Mouse (Mus musculus) heart, embryonic 15.5 days (tissue): ENCODE data around the gene Fndc8. TPM values are rescaled to one million over a fixed set of nuclear protein-coding genes. Genes with fewer than 3 reads are reported as not detected.

Experiments
- ATAC-seq: fragments of 200-750 bp; cut with Nextera tagmentation; replicated peaks from 2 replicates; pipeline ENCODE4 v1.8.0; 2017; ENCODE audit warnings: low read depth, moderate TSS enrichment; ENCODE audit not compliant: insufficient number of reproducible peaks, insufficient read depth, low FRiP score
- H3K27ac ChIP-seq: fragments of 300-500 bp; sonication (generic); 2 replicates; pipeline ENCODE4 v1.5.1; 2015; ENCODE audit warnings: mild to moderate bottlenecking, inconsistent platforms
- H3K27me3 ChIP-seq: fragments of 300-500 bp; sonication (generic); 2 replicates; pipeline ENCODE4 v1.6.1; 2015; ENCODE audit warnings: inconsistent platforms
- H3K36me3 ChIP-seq: fragments of 300-500 bp; sonication (generic); 2 replicates; pipeline ENCODE4 v1.6.1; 2015; ENCODE audit warnings: mild to moderate bottlenecking, inconsistent platforms
- H3K4me1 ChIP-seq: fragments of 300-500 bp; sonication (generic); replicated peaks from 2 replicates; pipeline ENCODE4 v1.6.1; 2015; ENCODE audit warnings: inconsistent platforms
- H3K4me2 ChIP-seq: fragments of 300-500 bp; sonication (generic); 2 replicates; pipeline ENCODE4 v1.6.1; 2015; ENCODE audit warnings: inconsistent platforms, mild to moderate bottlenecking, moderate library complexity
- H3K4me3 ChIP-seq: fragments of 300-500 bp; sonication (generic); 2 replicates; pipeline ENCODE4 v1.5.1; 2015; ENCODE audit warnings: mild to moderate bottlenecking, inconsistent platforms
- H3K9ac ChIP-seq: fragments of 300-500 bp; sonication (generic); 2 replicates; pipeline ENCODE4 v1.6.1; 2015; ENCODE audit warnings: mild to moderate bottlenecking, inconsistent platforms
- H3K9me3 ChIP-seq: fragments of 300-500 bp; sonication (generic); replicated peaks from 2 replicates; pipeline ENCODE4 v1.6.1; 2016; ENCODE audit warnings: inconsistent platforms
- WGBS: fragments of 180-500 bp; shearing (Covaris S2); methylation state at CpG from one replicate; pipeline ENCODE4 v1.1.7; 2015; ENCODE audit warnings: mixed read lengths; 5-methylcytosine and 5-hydroxymethylcytosine counted together
- polyA plus RNA-seq: library from polyadenylated mRNA; unstranded; fragments of >200 nt; fragmentation: Nextera tagmentation; extraction: Ambion mirVana; gene quantifications from 2 replicates; pipeline ENCODE4 v1.2.1, GENCODE M21; 2015

The Fndc8 gene
- polyA plus RNA-seq, result 0.08 and 0.14 TPM in 2 replicates

DNA sequence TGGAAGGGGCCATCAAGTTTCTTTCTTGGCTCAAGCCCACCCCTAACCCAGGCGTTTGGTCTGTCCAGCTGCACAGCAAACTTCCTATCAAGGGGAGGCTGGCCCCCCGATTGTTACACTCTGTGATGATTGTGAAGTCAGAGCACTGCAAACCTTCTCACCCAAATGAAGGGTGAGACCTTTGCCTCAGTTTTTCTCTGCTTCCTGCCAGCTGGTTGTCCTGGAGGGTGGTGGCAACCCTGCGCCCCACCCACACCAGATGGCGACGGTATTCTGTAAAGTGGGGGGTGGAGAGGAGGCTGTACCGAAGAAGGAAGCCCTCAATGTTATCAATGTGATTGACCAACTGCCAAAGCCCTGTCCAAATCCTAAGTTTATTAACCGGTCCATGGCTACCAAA, at the start of gene Fndc8:
Gene Fndc8, plus strand, starts transcription at position 189 of the 400 bp plus-strand sequence.
- Histone ChIP-seq H3K9me3 (no peaks in the 10 kb centered on the region), H3K27me3 (peaks cover 12% of the 10 kb centered on the region), H3K4me3 (no peak within 1 kb of the TSS), H3K4me2 (no peak within 1 kb of the TSS), H3K4me1 (peaks cover 16% of the 10 kb centered on the region), H3K27ac (no peak within 1 kb of the TSS), H3K36me3 (no peaks in the 10 kb centered on the region), H3K9ac (no peak within 1 kb of the TSS)
- 46% methylated on average over 7 of the region's 7 CpGs for WGBS
- no peak for ATAC-seq

DNA sequence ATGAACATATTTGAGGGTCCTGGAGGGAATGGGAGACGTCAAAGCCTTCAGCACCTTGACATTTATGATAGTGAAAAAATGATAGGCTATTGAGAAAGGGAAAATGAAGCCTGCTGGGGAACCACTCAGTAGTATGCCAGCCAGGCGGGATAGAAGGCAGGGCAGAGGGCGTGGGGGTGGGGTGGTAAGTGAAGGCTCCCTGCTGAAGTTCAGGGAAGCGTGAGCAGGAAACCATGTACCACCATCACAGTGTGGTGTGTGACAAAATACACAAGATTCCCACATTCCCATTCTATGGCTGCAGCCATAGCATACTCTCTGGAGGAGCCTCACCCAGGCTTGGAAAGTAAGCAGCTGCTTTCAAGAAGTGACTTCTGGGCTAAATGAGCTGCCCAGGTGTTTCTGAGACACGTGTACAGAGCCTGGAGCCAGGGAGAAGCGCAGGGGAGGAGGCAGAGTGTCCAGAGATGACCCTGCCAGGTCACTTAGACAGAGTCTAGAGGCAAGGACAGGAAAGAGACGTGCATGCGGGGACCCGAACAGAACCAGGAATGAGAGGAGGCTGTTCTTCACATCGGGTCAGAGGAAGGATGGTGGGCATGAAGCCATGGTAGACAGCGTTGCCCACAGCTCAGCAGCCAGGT, 47.0 kb upstream of the Fndc8 start:
- 62% methylated on average over 11 of the region's 11 CpGs for WGBS
- Histone ChIP-seq H3K27ac (no peak overlapping the region), H3K4me1 (peaks cover 20% of the 10 kb centered on the region), H3K27me3 (no peaks in the 10 kb centered on the region), H3K9me3 (no peaks in the 10 kb centered on the region), H3K4me3 (peak overlapping the region; percentile 40), H3K36me3 (no peaks in the 10 kb centered on the region), H3K9ac (peak overlapping the region; percentile 41; the same call in 1 of the 2 replicates), H3K4me2 (peak overlapping the region; percentile 68)
- no peak for ATAC-seq

DNA sequence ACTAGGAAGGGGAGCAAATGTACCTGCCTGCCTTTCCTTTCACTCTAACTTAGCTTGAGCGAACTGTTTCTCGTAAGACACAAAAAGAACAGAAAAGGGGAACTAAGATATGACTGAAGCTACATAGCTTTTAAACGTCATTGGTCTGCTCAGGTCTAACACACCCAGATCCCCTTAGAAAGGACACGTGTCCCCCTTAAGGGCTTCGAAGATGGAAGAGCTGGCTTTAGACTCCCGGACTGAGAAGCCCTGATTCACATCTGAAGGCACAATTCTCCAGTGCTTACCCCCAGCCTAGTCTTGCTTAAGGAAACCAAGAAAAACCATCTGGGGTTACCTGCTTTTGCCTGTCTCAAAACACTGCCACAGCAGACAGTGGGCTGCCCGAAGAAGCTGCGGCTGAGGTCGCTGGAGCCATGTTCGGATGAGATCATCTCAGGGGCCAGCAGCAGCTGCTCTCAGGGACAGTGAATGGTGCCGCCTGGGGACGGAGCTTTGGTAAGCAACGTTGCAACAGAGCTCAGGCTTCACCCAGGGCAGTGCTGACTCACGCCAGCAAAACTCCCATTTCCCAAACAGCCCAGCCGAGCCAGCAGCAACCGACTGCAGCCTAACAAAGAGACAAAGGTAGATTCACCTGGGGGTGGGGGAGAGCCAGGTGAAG, 46.4 kb upstream of the Fndc8 start:
- peak overlapping the region; percentile 68 for H3K4me2 ChIP-seq
- no peaks in the 10 kb centered on the region for H3K27me3 ChIP-seq
- H3K27ac ChIP-seq, result peak overlapping the region; percentile 29
- peak overlapping the region; percentile 41 for H3K9ac ChIP-seq
- H3K4me3 ChIP-seq, result peak overlapping the region; percentile 40
- 19% methylated on average over 16 of the region's 16 CpGs for WGBS
- H3K4me1 ChIP-seq, result peaks cover 20% of the 10 kb centered on the region
- H3K36me3 ChIP-seq, result no peaks in the 10 kb centered on the region
- H3K9me3 ChIP-seq, result no peaks in the 10 kb centered on the region
- ATAC-seq, result peak; percentile 89; the same call in 1 of the 2 replicates

DNA sequence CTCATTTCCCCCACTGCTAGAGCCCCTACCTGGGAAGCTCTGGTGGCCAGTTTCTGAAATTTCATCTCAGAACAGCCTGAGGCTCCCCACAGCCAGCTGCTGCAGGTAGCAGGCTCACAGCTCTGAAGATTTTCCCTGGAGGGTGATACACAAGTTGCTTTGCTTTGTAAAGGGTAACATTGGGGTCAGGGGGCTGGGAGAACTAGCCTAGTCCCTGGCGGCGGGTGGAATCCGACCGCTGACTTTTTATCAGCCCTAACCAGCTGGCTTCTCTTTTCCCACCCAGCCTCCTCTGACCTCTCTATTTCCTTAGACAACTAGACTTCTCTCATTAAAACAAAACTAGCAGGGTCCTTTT, 45.9 kb upstream of the Fndc8 start:
- H3K27ac ChIP-seq, result peak overlapping the region; percentile 29
- 15% methylated on average over 4 of the region's 4 CpGs for WGBS
- peak overlapping the region; percentile 41 for H3K9ac ChIP-seq
- no peaks in the 10 kb centered on the region for H3K27me3 ChIP-seq
- no peaks in the 10 kb centered on the region for H3K36me3 ChIP-seq
- H3K4me2 ChIP-seq, result peak overlapping the region; percentile 68
- H3K9me3 ChIP-seq, result no peaks in the 10 kb centered on the region
- H3K4me3 ChIP-seq, result peak overlapping the region; percentile 40
- ATAC-seq, result no peak
- peaks cover 20% of the 10 kb centered on the region for H3K4me1 ChIP-seq

DNA sequence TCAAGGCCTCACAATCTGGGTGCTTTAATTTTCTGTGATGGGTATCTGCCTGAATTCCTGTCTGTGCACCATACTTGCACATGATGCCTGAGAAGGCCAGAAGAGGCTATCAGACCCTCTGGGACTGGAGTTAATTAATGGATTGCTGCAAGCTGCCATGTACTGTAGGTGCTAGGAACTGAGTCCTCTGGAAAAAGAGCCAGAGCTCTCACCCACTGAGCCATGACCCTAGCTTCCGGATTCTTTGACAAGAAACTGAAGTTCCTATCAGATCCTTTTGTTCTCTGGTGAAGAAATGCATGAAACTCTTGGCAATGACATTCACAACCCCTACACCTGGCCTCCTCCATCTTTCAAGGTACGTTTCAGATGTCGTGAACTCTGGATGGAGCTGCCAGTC, 45.0 kb upstream of the Fndc8 start:
- no peak overlapping the region for H3K9ac ChIP-seq
- no peaks in the 10 kb centered on the region for H3K9me3 ChIP-seq
- H3K27ac ChIP-seq, result no peak overlapping the region
- no peak overlapping the region for H3K4me2 ChIP-seq
- H3K4me3 ChIP-seq, result no peak overlapping the region
- 74% methylated on average over 3 of the region's 3 CpGs for WGBS
- H3K36me3 ChIP-seq, result no peaks in the 10 kb centered on the region
- no peaks in the 10 kb centered on the region for H3K27me3 ChIP-seq
- no peak for ATAC-seq
- peaks cover 20% of the 10 kb centered on the region for H3K4me1 ChIP-seq

DNA sequence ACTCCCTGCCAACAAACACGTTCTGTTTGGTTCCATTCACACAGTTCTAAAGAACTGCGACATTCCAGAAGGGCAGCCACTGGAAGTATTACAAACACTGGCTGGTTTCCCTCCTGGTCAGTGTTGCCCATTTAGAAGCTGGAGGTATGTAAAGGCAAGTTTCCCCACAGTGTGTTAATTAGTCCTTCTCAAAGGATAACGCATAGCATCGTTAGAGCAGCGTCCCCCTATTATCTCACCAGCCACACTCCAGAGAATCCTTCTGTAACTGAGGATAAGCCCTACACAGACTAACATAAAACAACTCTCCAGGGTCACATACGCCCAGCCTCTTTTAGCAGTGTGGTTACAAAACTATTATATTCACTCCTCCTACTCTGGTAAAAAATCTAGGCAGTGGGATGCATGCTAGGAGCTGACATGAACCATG, 44.3 kb upstream of the Fndc8 start:
- Histone ChIP-seq H3K9ac (no peak overlapping the region), H3K9me3 (no peaks in the 10 kb centered on the region), H3K4me3 (no peak overlapping the region), H3K4me2 (no peak overlapping the region), H3K27me3 (no peaks in the 10 kb centered on the region), H3K36me3 (no peaks in the 10 kb centered on the region), H3K4me1 (peaks cover 20% of the 10 kb centered on the region), H3K27ac (no peak overlapping the region)
- ATAC-seq, result no peak
- 46% methylated on average over 6 of the region's 6 CpGs for WGBS

DNA sequence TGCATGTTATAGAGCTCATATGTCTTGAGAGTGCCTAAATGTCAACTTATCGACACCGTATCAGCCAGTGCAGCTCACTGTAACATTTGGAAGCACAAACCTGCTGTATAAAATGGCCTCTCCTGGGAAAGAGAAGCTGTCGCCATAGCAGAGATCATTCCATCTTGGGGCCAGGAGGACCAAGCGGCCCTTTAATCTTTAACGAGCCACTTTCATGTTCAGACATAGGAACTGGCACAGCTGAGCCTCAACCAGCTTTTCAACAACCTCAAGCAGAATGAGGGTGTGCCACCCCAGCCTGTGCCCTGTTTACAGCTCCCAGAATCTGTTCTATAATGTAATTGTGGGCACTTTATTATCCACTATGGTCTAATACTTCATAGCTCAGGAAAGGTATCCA, 41.7 kb upstream of the Fndc8 start:
- H3K36me3 ChIP-seq, result no peaks in the 10 kb centered on the region
- H3K4me3 ChIP-seq, result no peak overlapping the region
- H3K27ac ChIP-seq, result no peak overlapping the region
- no peaks in the 10 kb centered on the region for H3K9me3 ChIP-seq
- no peak overlapping the region for H3K9ac ChIP-seq
- H3K4me1 ChIP-seq, result peaks cover 14% of the 10 kb centered on the region
- 66% methylated on average over 5 of the region's 5 CpGs for WGBS
- no peaks in the 10 kb centered on the region for H3K27me3 ChIP-seq
- H3K4me2 ChIP-seq, result no peak overlapping the region
- ATAC-seq, result no peak

DNA sequence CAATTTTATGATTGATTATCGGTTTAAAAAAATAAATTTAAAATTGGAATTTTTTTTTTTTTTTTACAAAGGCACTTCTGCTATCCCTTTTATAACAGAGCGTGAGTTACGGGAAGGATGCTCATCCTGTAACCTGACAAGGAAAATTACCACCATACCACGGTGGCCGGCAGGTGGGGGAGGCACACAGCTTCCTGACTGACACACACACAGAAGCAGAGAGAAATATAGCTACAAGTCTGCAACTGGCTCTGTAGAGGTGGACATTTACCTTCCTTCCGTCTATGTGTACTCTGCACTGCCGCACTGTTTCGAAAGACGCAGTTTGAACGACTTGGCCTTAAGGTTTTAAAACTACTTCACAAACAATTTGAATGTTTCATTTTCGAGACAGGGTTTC, 39.8 kb upstream of the Fndc8 start:
- 80% methylated on average over 11 of the region's 11 CpGs for WGBS
- no peak for ATAC-seq

DNA sequence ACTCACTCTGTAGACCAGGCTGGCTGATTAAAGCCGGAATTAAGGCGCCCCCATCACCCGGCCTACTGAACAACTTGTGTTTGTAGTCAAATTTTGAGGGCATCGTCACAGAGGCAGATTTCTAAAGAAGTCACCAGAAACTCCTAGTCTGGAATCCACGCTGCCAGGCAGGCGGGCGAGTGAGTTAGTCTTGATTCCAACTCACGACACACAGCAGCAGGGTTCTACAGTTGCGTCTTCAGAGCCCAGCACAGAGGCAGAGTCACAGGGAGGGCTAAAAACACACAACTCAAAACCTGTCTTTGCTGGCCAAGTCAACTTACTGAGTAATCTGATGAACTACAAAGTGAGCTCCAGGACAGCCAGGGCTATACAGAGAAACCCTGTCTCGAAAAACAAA, 39.4 kb upstream of the Fndc8 start:
- H3K4me3 ChIP-seq, result no peak overlapping the region
- no peaks in the 10 kb centered on the region for H3K36me3 ChIP-seq
- H3K27ac ChIP-seq, result no peak overlapping the region
- no peak overlapping the region for H3K9ac ChIP-seq
- ATAC-seq, result no peak
- H3K27me3 ChIP-seq, result no peaks in the 10 kb centered on the region
- 83% methylated on average over 10 of the region's 10 CpGs for WGBS
- H3K4me2 ChIP-seq, result no peak overlapping the region
- peaks cover 5% of the 10 kb centered on the region; the same call in 1 of the 2 replicates for H3K4me1 ChIP-seq
- no peaks in the 10 kb centered on the region for H3K9me3 ChIP-seq

More for the DNA sequence above, 39.8 kb upstream of the Fndc8 start:
- Histone ChIP-seq H3K4me2 (no peak overlapping the region), H3K27ac (no peak overlapping the region), H3K4me1 (peaks cover 6% of the 10 kb centered on the region; the same call in 1 of the 2 replicates), H3K9ac (no peak overlapping the region), H3K4me3 (no peak overlapping the region), H3K36me3 (no peaks in the 10 kb centered on the region), H3K27me3 (no peaks in the 10 kb centered on the region), H3K9me3 (no peaks in the 10 kb centered on the region)

DNA sequence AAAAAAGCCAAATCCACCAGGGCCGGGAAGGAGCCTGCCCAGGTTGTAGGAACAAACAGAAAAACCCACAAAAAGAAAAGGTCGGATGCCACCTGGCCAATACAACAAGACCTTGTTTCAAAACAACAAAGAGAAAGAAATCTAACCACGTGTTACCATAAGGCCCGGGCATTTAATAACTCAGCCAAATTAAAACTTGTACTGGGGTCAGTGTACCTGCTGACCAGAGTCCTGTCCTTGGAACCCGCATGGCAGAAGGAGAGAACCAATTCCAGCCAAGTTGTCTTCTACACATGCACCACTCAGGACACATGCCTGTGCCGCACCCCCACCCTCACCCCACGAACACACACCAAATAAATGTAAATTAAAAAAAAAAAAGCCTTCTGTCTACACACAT, 39.0 kb upstream of the Fndc8 start:
- H3K4me1 ChIP-seq, result peaks cover 3% of the 10 kb centered on the region; the same call in 1 of the 2 replicates
- H3K36me3 ChIP-seq, result no peaks in the 10 kb centered on the region
- no peak overlapping the region for H3K4me2 ChIP-seq
- H3K27ac ChIP-seq, result no peak overlapping the region
- H3K9me3 ChIP-seq, result no peaks in the 10 kb centered on the region
- no peaks in the 10 kb centered on the region for H3K27me3 ChIP-seq
- 87% methylated on average over 7 of the region's 7 CpGs for WGBS
- H3K4me3 ChIP-seq, result no peak overlapping the region
- no peak for ATAC-seq
- H3K9ac ChIP-seq, result no peak overlapping the region

DNA sequence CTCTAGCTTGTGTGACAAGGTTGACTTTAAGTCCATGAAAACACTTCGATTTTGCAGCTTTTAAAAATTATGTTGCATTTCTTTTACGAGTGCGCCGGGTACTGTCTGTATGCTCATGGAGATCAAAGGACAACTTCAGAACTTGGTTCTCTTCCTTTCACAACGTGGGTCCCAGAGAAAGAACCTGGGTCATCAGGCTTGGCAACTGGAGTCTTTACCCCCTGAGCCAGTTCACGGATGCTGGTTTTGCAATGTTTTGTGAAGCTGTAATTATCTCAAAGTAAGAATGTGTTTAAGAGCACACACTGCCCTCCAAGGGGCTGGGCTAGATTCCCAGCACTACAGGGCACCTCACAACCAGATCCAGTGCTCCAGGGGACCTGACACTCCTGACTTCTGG, 37.8 kb upstream of the Fndc8 start:
- WGBS, result 81% methylated on average over 6 of the region's 6 CpGs
- no peak overlapping the region for H3K4me2 ChIP-seq
- no peak overlapping the region for H3K4me3 ChIP-seq

More for the DNA sequence above, 37.8 kb upstream of the Fndc8 start:
- no peaks in the 10 kb centered on the region for H3K27me3 ChIP-seq
- H3K4me1 ChIP-seq, result peaks cover 3% of the 10 kb centered on the region; the same call in 1 of the 2 replicates
- no peak overlapping the region for H3K27ac ChIP-seq
- H3K36me3 ChIP-seq, result no peaks in the 10 kb centered on the region
- no peak for ATAC-seq
- no peaks in the 10 kb centered on the region for H3K9me3 ChIP-seq
- H3K9ac ChIP-seq, result no peak overlapping the region
